Mouse (Mus musculus) gastrocnemius, postnatal 14 days (tissue): ENCODE results near the gene Mrpl21. TPM values are rescaled to one million over a fixed set of nuclear protein-coding genes. Genes with fewer than 3 reads are reported as not detected.

Experiments
- DNase-seq: peaks from one replicate; pipeline ENCODE4 v3.0.0; 2021; ENCODE audit warnings: mixed read lengths
- intact Hi-C: fragments of 180-260 bp; cut with DNase I; formaldehyde crosslinking; loops from one replicate; pipeline ENCODE4 v1.15.1; 2025; ENCODE audit warnings: low total_unique reads
- long read RNA-seq, 2 experiments: library from polyadenylated mRNA; stranded (forward); transcript quantifications; one replicate each; pipeline ENCODE4 v2.0.0; 2021
- total RNA-seq, 2 experiments: library from RNA; stranded (reverse); gene quantifications; 2 replicates each; pipeline ENCODE4 v1.2.3; 2021

Gene Mrpl21
- 10 to 100 TPM; 65.2 to 69.9 TPM for total RNA-seq
- long read RNA-seq, experiment 1, transcript Mrpl21-201 (7 exons, 802 nt), result major isoform, 51 of 54 reads
- long read RNA-seq, experiment 1, partial matches to known transcripts, result 1 of 54 reads
- long read RNA-seq, experiment 1, other reads (novel, unspliced or antisense), result 2 of 54 reads
- long read RNA-seq, experiment 2, transcript Mrpl21-201 (7 exons, 802 nt), result major isoform, 65 of 66 reads
- long read RNA-seq, experiment 2, partial matches to known transcripts, result 0 of 66 reads
- long read RNA-seq, experiment 2, other reads (novel, unspliced or antisense), result 1 of 66 reads

GRCm38 (mm10) chr19:3282572-3283467 is at the start of gene Mrpl21, which contains the start of gene Ighmbp2:
Mrpl21 (plus strand) TSS chr19:3282901.
Ighmbp2 (minus strand) TSS chr19:3283017.
- peak; percentile 88 for DNase-seq

GRCm38 (mm10) chr19:3260016-3260415 is 22.7 kb upstream of the Mrpl21 start:
- intact Hi-C loops, result no loop called here

More at GRCm38 (mm10) chr19:3282572-3283467, at the start of gene Mrpl21, which contains the start of gene Ighmbp2:
- intact Hi-C loops, result no loop called here

GRCm38 (mm10) chr19:3260591-3260990 is 22.1 kb upstream of the Mrpl21 start:
- no peak for DNase-seq
- intact Hi-C loops, result no loop called here

More at GRCm38 (mm10) chr19:3260016-3260415, 22.7 kb upstream of the Mrpl21 start:
- DNase-seq, result no peak

GRCm38 (mm10) chr19:3261336-3261735 is 21.4 kb upstream of the Mrpl21 start:
- DNase-seq, result no peak
- intact Hi-C loops, result no loop called here

- intact Hi-C loops, result no loop called here
- no peak for DNase-seq
These were observed 20.8 kb upstream of the Mrpl21 start for GRCm38 (mm10) chr19:3261764-3262525.

- intact Hi-C loops, result no loop called here
- DNase-seq, result no peak
These were observed 18.4 kb upstream of the Mrpl21 start for GRCm38 (mm10) chr19:3264348-3264747.

- no peak for DNase-seq
These were observed 17.5 kb upstream of the Mrpl21 start for GRCm38 (mm10) chr19:3265180-3265579.

GRCm38 (mm10) chr19:3266136-3266535 is 16.6 kb upstream of the Mrpl21 start:
- no peak for DNase-seq
- intact Hi-C loops, result no loop called here

More at GRCm38 (mm10) chr19:3265180-3265579, 17.5 kb upstream of the Mrpl21 start:
- intact Hi-C loops, result no loop called here

GRCm38 (mm10) chr19:3266676-3267075 is 16.0 kb upstream of the Mrpl21 start:
- intact Hi-C loops, result no loop called here
- DNase-seq, result no peak

GRCm38 (mm10) chr19:3267340-3267739 is 15.4 kb upstream of the Mrpl21 start:
- no peak for DNase-seq
- intact Hi-C loops, result no loop called here

GRCm38 (mm10) chr19:3268218-3268980 is 14.3 kb upstream of the Mrpl21 start:
- no peak for DNase-seq
- intact Hi-C loops, result no loop called here

- no peak for DNase-seq
- intact Hi-C loops, result no loop called here
These were observed 13.4 kb upstream of the Mrpl21 start for GRCm38 (mm10) chr19:3269279-3269678.

- no peak for DNase-seq
- intact Hi-C loops, result no loop called here
These were observed 12.9 kb upstream of the Mrpl21 start for GRCm38 (mm10) chr19:3269803-3270202.

GRCm38 (mm10) chr19:3271366-3271765 is 11.3 kb upstream of the Mrpl21 start:
- DNase-seq, result no peak
- intact Hi-C loops, result no loop called here

- intact Hi-C loops, result no loop called here
- DNase-seq, result no peak
These were observed 9.4 kb upstream of the Mrpl21 start for GRCm38 (mm10) chr19:3273331-3273730.

- intact Hi-C loops, result no loop called here
- DNase-seq, result no peak
These were observed 6.8 kb upstream of the Mrpl21 start for GRCm38 (mm10) chr19:3275744-3276365.

- intact Hi-C loops, result no loop called here
- no peak for DNase-seq
These were observed 815 bp upstream of the Mrpl21 start for GRCm38 (mm10) chr19:3281886-3282285.

- intact Hi-C loops, result no loop called here
- no peak for DNase-seq
These were observed 6.3 kb downstream of the Mrpl21 start for GRCm38 (mm10) chr19:3289006-3289405.

GRCm38 (mm10) chr19:3292028-3292427 is 9.3 kb downstream of the Mrpl21 start:
- intact Hi-C loops, result loop anchor here (5.0 kb wide), 1 partner anchor 155 kb away; no protein-coding TSS in a partner anchor
- DNase-seq, result peak; percentile 58
